Mouse (Mus musculus): ENCODE results near the gene Lrp6. TPM values are rescaled to one million over a fixed set of nuclear protein-coding genes. Genes with fewer than 3 reads are reported as not detected.

Gene Lrp6
- polyA plus RNA-seq, 1 experiment = 37.0 TPM

GRCm38 (mm10) chr6:134434044-134434443 lies 132.7 kb downstream of the Lrp6 start:
- H3K27ac ChIP-seq (ENCODE audit: insufficient read depth, low read depth, low read length) = no peak overlapping the region
- peaks cover 11% of the 10 kb centered on the region for H3K4me1 ChIP-seq (ENCODE audit: control insufficient read depth, insufficient read depth, low read length)
- no peak for TF ChIP-seq POLR2A (IDR thresholded peaks at IDR 0.05; ENCODE audit: borderline replicate concordance, low read depth, low read length)
- no peak overlapping the region for H3K4me3 ChIP-seq (ENCODE audit: insufficient read depth, low read length)

DNA sequence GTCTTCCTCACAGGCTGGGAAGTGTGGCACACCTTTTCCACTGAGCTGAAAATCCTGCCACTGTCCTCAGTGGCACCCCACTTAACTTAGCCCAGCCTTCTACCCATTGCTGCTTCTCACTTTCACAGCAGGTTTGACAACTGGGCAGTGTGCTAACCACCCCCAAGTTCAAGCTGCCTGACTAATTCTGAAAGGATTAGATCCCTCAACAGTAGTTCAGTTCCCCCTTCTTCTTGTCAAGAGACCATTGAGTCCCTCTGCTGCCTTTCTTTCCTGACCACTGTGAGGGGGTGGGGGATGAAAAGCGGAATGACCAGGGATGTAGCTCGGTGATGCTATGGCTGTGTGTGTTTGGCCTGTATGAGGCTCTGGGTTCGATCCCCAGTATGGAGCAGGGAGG lies 133.5 kb downstream of the Lrp6 start:
- no peak overlapping the region for H3K4me3 ChIP-seq (ENCODE audit: insufficient read depth, low read length)
- H3K4me1 ChIP-seq (ENCODE audit: control insufficient read depth, insufficient read depth, low read length) = peaks cover 11% of the 10 kb centered on the region
- no peak for TF ChIP-seq POLR2A (IDR thresholded peaks at IDR 0.05; ENCODE audit: borderline replicate concordance, low read depth, low read length)
- no peak for TF ChIP-seq CTCF (IDR thresholded peaks at IDR 0.05; ENCODE audit: low read depth, low read length)

DNA sequence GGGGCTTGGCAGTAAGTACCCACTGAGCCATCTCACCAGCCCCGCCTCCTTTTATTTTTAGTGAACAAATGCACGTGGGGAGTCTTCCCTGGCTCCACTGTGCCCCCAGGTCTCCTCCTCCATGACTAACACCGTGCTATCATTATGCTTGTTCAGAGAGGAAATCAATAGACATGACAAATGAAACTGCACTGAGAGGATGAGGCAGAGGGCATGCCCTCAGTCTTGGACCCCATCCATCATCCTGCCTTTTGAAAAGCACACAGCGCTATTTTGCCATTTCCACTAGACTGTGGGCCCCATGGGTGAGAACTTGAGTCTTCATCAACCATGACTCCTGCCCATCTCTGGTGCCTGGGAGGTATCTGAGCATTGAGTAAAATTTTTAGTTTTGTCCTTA lies 135.2 kb downstream of the Lrp6 start:
- H3K4me1 ChIP-seq (ENCODE audit: control insufficient read depth, insufficient read depth, low read length) = peaks cover 11% of the 10 kb centered on the region
- no peak overlapping the region for H3K4me3 ChIP-seq (ENCODE audit: insufficient read depth, low read length)
- H3K27ac ChIP-seq (ENCODE audit: insufficient read depth, low read depth, low read length) = no peak overlapping the region
- TF ChIP-seq POLR2A (IDR thresholded peaks at IDR 0.05; ENCODE audit: borderline replicate concordance, low read depth, low read length) (no peak), CTCF (IDR thresholded peaks at IDR 0.05; ENCODE audit: low read depth, low read length) (no peak)

More for the DNA sequence above, 133.5 kb downstream of the Lrp6 start:
- no peak overlapping the region for H3K27ac ChIP-seq (ENCODE audit: insufficient read depth, low read depth, low read length)

DNA sequence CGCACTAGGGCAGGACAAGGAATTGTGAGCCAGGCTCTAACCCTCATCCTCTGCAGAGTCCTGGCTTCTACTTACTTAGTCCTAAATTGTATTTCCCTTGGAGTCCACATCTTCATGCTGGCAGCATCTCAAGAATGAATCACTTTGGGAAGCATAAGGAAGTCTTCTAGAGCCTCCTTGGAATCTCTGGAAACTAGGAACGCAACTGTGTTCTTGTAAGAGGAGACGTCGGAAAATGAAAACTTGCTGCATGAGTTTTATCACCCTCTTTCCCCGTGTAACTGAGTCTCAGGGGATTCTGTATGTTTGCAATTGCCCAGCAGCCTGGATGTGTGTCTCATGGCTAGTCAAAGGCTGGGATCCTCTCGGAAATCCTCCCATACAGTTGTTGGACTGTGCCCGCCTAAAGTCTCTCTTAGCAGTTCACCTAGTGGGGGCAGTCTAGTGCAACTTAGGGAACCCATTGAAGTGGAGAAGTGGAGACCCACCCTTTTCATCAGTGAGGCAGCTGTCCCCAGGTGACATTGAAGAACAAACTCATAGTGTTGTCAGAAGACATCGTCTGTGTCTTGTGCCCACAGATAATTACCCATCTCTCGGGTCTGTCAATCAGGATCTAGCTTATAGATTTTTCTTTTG lies 136.5 kb downstream of the Lrp6 start:
- Histone ChIP-seq H3K4me1 (ENCODE audit: control insufficient read depth, insufficient read depth, low read length) (peaks cover 14% of the 10 kb centered on the region), H3K4me3 (ENCODE audit: insufficient read depth, low read length) (no peak overlapping the region), H3K27ac (ENCODE audit: insufficient read depth, low read depth, low read length) (no peak overlapping the region)
- TF ChIP-seq CTCF (IDR thresholded peaks at IDR 0.05; ENCODE audit: low read depth, low read length) (no peak), POLR2A (IDR thresholded peaks at IDR 0.05; ENCODE audit: borderline replicate concordance, low read depth, low read length) (no peak)

- peaks cover 13% of the 10 kb centered on the region for H3K4me1 ChIP-seq (ENCODE audit: control insufficient read depth, insufficient read depth, low read length)
- no peak overlapping the region for H3K4me3 ChIP-seq (ENCODE audit: insufficient read depth, low read length)
- H3K27ac ChIP-seq (ENCODE audit: insufficient read depth, low read depth, low read length) = no peak overlapping the region
- no peak for TF ChIP-seq CTCF (IDR thresholded peaks at IDR 0.05; ENCODE audit: low read depth, low read length)
- TF ChIP-seq POLR2A (IDR thresholded peaks at IDR 0.05; ENCODE audit: borderline replicate concordance, low read depth, low read length) = no peak
These were observed 138.3 kb downstream of the Lrp6 start for GRCm38 (mm10) chr6:134428455-134428854.

GRCm38 (mm10) chr6:134427165-134427564 lies 139.6 kb downstream of the Lrp6 start:
- no peak overlapping the region for H3K27ac ChIP-seq (ENCODE audit: insufficient read depth, low read depth, low read length)
- H3K4me3 ChIP-seq (ENCODE audit: insufficient read depth, low read length) = no peak overlapping the region
- TF ChIP-seq POLR2A (IDR thresholded peaks at IDR 0.05; ENCODE audit: borderline replicate concordance, low read depth, low read length) (no peak), CTCF (IDR thresholded peaks at IDR 0.05; ENCODE audit: low read depth, low read length) (no peak)
- peaks cover 6% of the 10 kb centered on the region for H3K4me1 ChIP-seq (ENCODE audit: control insufficient read depth, insufficient read depth, low read length)

DNA sequence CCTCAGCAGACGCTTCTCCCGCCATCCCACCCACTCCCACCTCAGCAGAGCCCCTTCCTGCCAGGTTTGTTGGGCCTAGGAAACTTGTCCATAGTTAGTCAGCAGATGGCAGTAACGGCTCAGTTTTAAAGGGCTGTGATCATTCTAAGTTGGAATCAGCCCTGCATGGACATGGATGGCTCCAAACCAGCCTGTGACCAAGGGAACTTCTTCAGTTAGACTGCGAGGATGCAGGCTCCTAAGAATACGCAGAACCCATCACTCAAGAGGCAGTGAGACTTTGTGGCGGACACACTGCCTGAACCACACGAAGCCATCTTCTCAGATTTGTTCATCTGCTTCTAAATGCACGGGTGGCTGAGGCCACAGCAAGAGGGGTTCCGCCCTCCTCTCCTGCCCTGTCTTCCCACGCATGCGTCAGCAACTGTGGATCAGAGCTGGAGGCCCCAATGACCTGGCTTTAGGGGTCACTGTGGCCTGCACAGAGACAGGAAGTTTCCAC lies 141.5 kb downstream of the Lrp6 start:
- peaks cover 6% of the 10 kb centered on the region for H3K4me1 ChIP-seq (ENCODE audit: control insufficient read depth, insufficient read depth, low read length)
- H3K4me3 ChIP-seq (ENCODE audit: insufficient read depth, low read length) = no peak overlapping the region
- H3K27ac ChIP-seq (ENCODE audit: insufficient read depth, low read depth, low read length) = peak overlapping the region; percentile 14; the same call in 1 of the 2 replicates
- no peak for TF ChIP-seq POLR2A (IDR thresholded peaks at IDR 0.05; ENCODE audit: borderline replicate concordance, low read depth, low read length)
- peak; percentile 45 for TF ChIP-seq CTCF (IDR thresholded peaks at IDR 0.05; ENCODE audit: low read depth, low read length)

- H3K27ac ChIP-seq (ENCODE audit: insufficient read depth, low read depth, low read length) = no peak overlapping the region
- no peak for TF ChIP-seq CTCF (IDR thresholded peaks at IDR 0.05; ENCODE audit: low read depth, low read length)
- TF ChIP-seq POLR2A (IDR thresholded peaks at IDR 0.05; ENCODE audit: borderline replicate concordance, low read depth, low read length) = no peak
- H3K4me3 ChIP-seq (ENCODE audit: insufficient read depth, low read length) = no peak overlapping the region
- peaks cover 6% of the 10 kb centered on the region for H3K4me1 ChIP-seq (ENCODE audit: control insufficient read depth, insufficient read depth, low read length)
These were observed 144.8 kb downstream of the Lrp6 start for GRCm38 (mm10) chr6:134421921-134422320.

GRCm38 (mm10) chr6:134420375-134420774 lies 146.4 kb downstream of the Lrp6 start:
- Histone ChIP-seq H3K4me3 (ENCODE audit: insufficient read depth, low read length) (no peak overlapping the region), H3K27ac (ENCODE audit: insufficient read depth, low read depth, low read length) (no peak overlapping the region), H3K4me1 (ENCODE audit: control insufficient read depth, insufficient read depth, low read length) (peaks cover 4% of the 10 kb centered on the region)
- TF ChIP-seq POLR2A (IDR thresholded peaks at IDR 0.05; ENCODE audit: borderline replicate concordance, low read depth, low read length) = no peak
- TF ChIP-seq CTCF (IDR thresholded peaks at IDR 0.05; ENCODE audit: low read depth, low read length) = no peak

GRCm38 (mm10) chr6:134417886-134418285 lies 148.9 kb downstream of the Lrp6 start:
- H3K4me3 ChIP-seq (ENCODE audit: insufficient read depth, low read length) = no peak overlapping the region
- H3K4me1 ChIP-seq (ENCODE audit: control insufficient read depth, insufficient read depth, low read length) = 0 out of 2 replicates have a peak, but pooled peaks cover 6% of the 10 kb centered on the region
- TF ChIP-seq CTCF (IDR thresholded peaks at IDR 0.05; ENCODE audit: low read depth, low read length) = no peak
- no peak for TF ChIP-seq POLR2A (IDR thresholded peaks at IDR 0.05; ENCODE audit: borderline replicate concordance, low read depth, low read length)
- H3K27ac ChIP-seq (ENCODE audit: insufficient read depth, low read depth, low read length) = no peak overlapping the region

Data from bone marrow macrophage, adult 2 months (primary cell).